Mouse (Mus musculus) cerebellum, postnatal 25 days (tissue): ENCODE results near the gene Tenm2.
A peak's percentile ranks its signal among the peaks of the same experiment; 100 is the strongest.

Experiments used
- DNase-seq, 2 experiments: peaks; one replicate each; pipeline ENCODE4 v3.0.0; 2021; ENCODE audit warnings: mixed read lengths in 2 of 2

Tenm2 gene

DNA sequence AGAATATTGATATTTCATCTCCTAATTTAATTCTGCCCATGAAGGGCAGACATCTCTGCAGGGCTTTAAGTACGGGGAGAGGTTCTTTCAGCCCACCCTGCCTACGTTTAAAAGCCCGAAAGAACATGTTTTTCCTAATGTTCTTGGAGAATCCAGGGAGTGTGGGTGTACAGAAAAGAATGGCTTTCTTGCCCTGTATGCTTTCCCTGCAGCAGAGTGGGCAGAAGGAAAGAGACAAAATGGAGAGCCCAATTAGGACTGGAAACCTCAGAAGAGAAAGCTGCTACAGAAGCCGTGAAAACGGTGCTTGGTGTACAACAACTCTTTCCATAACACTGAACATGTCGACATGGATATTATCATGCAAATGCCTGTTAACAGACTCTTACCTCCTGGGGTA, 777.3 kb downstream of the Tenm2 start:
- no peak for DNase-seq

DNA sequence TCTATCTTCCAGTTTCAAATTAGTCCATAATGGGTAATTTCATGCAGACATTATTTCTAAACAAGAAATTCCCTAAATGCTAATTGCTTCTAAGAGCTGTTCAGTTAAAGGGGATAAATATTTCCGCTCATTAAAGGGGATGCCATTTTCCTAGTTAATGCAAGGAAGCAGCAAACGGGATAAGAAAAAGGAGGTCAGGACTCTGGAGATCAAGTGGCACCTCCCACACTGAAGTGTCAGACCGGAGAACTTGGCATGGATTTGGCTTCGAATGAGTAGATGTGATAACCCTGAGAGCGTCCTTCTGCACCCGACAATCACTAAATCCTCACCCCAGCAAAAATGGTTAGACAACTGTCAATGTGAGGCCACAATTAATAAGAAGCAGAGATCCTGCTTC, 781.7 kb downstream of the Tenm2 start:
- DNase-seq, result no peak

DNA sequence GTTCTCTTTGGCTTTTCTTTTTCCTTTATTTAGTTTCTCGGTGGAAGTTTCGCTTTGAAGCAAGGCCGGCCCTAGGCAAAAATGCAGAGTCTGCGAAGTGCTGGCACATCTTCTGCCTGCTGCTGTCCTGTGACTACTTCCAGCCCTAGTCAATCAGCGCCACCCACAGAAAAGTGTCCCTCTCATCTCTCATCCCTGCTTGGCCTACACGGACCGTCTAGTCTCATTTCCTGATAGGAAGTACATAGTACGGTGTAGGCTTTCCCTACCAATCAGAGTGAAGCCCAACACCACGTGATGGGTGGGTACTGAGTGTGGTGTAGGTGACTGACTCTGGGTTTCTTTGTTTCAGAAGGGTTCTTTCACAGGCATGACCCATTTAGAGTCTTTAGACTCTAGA, 783.3 kb downstream of the Tenm2 start:
- no peak for DNase-seq

DNA sequence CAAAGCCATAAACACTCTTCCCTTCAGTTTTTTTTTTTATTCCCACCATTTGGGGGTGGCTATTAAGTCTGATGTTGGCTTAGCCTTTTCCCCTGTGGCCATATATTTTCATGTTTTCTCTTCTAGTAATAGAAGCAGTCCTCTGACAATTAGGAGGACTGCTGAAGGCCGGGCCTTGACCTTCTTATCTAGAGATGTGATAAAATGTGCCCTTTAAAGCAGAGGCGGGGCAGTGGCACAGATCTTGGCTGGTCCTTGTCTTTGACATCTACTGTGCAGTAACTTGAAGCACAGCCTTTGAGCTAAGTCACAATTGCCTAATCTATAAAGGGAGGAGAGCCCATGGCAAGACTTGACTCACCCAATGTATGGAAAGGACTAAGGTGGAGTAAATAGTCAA, 789.4 kb downstream of the Tenm2 start:
- DNase-seq, result no peak

DNA sequence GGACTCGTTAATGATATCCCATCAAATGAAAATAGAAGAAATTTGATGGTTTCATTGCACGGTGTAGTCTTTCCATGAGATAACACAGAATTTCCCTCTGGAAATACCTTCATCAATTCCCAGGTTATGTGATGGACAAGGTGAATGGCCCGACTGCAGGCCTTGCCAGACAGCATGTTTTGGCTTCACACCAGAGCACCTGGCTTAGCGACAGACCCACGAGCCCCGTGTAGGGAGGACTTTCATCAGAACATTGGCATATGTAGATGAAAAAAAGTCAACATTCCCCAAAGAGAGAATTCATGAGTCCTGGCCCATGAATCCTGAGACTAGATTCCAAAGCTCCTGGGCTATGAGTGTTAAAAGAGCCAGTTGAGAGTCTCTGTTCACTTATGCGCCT, 791.9 kb downstream of the Tenm2 start:
- peak in 1 of 2 experiments; percentile 34 for DNase-seq

DNA sequence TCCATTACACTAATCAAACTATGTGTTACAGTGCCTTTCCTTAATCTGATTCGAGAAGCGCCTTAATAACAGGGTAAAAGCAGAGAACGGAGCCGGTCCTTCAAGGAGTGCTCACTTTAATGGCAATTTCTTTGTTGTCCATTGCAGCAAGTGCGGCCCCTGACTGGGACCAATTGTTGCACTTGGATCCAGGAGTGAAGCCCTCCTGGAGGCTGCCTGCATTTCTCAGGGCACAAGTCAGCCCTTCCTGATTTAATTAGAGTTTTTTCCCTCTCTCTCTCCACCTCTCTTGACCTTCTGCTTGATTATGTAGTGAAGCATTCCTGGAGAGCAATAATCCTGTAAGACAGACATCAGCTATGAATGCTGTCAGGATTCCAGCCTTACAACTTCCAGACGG, 794.0 kb downstream of the Tenm2 start:
- DNase-seq, result no peak

DNA sequence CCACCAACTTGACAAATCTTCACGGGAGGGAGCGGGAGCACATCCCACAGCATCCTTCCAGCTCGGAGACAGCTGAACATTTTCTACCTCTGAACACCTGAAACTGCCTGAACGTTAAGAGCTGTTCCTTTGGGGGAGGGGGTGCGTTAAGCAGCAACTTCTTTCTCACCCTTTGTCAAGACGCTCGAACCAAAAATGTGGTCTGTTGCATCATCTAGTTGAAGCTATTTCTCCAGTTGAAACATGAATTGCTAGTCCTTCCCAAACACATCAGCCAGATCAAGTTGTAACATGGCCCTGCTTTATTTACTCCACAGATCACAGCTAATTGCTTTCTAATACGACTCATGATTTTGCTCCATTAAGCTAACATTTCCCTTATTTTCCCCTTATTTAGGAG, 799.5 kb downstream of the Tenm2 start:
- DNase-seq, result no peak

DNA sequence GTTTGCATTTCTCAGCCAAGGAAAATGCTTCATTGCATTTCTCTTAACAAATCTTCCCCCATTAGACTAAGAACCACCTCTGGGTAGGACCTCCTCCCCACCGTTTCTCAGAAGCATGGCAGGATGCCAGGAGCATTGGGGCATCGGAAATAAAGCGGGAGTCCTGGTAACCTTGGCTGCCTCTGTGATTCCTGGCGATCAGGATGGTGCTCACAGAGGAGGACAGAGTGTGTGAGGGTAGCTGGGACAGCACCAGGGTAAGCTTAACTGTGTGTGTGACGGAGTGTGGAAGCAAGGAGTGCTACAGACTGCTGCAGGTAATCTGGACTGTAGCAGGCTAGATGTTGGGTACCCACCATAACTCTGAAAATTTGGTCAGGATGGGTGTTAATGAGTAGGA, 806.8 kb downstream of the Tenm2 start:
- peak in 1 of 2 experiments; percentile 16 for DNase-seq

DNA sequence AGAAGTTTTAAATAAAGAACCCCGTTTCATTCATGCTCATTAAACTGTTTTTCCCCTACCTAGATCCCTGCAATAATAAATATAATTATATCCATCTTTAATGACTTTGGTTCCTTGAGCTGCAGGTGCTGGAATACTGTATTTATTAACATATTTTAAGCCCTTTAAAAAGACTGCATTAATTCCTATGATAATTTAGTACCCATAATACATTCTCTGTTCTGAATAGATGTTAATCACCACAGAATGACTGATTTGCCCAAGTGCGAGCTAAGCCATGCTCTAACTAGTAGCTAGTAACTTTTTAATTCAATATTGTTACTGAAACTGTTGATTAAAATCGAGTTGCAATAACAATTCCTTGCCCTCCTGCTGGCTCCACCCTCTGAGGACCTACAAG, 810.8 kb downstream of the Tenm2 start:
- DNase-seq, result no peak

DNA sequence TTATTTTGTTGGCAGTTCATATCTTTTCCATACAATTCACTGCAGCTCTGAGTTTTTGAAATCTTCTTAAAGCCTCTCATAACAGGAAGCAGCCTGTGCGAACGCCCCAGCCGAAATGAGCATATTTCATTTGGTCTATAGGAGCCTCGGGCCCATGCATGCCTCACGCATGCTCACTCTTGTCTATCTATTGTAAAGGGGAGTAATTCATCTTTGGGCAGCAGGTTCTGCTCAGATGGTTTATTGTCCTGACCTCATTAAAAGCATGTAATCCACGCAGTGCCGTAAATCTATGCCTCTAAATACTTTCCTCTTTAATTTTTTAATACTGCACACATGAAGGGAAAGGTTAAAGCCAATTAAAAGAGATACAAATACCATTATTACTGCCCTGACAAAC, 815.7 kb downstream of the Tenm2 start:
- DNase-seq, result no peak

DNA sequence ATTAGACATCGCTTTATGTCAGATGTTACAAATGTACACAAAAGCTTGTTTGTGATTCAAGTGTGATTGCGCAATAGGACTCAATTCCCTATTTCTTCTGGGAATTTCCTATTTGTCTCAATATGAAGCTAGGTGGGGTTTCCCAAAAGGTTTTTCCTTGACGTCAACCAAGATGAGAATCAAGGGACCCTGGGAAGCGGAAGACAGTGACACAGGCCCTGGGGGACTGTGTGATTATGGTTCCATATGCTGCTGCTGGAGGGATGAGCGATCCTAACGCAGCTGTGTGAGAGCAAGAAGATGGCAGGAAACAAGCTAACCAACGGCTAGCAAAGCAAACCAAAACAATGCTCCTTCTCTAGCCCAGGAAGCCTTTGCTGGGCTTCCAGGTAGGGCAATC, 820.5 kb downstream of the Tenm2 start:
- no peak for DNase-seq

DNA sequence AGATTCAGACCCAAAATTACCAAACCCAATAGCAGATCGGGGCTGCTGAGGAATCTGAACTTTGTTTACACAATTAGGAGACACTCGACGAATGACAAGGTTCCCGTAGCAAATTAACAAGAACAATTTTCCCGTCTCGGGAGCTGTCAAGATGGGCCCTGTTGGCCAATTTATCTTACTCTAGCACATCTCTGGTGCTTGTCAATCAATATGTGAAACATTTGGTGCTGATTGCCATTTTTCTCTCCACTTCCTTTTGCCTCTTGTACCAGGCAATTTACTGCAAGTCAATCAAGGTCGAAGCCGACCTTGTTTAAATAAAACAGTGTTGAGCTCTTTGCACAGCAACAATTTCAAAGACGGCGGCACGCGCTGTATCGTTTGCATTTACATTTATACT, 824.9 kb downstream of the Tenm2 start:
- no peak for DNase-seq

DNA sequence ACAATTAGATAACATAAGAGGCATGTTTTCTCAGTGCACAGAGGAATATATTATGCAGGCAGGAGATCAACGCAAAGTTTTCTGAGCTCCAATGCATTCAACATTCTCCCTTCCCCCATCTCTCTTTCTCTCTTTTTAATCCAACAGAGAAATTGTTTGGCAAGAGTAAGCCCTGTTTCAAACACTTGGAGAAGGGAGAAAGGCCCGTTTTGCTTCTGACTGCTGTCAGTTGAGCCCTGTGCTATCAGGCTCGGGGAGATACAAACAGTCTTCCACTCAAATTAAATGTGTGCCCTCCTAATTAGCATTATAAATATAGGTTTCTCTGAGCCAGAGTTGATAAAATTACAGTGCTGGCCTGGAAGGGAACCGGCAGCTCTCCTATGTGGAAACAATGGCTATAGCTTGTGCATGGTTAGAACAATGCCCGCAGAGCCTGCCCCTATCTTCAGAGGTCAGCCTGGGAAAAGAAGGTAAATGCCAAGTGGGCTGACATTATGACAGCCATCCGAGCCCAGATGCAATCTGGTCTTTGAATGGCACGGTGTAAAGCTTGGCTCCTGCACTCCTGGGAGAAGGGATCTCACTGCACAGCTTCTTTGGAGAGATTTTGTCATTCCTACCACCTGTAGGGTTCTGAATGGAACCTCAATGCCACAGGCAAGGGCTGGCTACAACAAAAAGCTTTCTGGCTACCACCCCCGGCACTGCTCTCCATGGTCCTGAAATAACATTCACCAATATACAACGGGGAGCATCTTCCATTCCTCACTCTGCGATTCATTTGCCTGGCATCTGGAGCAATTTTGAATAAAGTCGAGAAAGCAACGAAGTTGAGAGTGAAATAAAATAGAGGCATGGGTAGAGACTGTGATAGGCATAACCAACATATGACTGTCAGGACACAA, 839.7 kb downstream of the Tenm2 start:
- no peak for DNase-seq

DNA sequence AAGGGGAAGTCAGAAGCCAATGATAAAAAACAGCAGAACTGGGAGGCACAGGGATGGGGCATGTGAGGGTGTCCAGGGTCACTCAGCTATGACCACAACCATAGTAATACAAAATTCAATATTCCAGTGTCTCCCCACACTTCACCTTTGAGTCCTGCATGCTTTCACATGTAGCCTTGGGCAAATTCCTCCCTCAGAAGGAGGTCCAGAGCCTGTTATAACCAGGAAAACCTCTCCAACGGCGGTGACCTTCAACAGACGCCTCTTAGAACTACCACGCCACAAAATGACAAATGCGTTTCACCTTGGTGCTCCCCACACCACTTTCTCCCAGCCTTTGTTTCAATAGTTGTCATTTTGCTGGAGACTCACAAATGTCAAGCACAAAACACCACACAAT, 851.1 kb downstream of the Tenm2 start:
- no peak for DNase-seq

DNA sequence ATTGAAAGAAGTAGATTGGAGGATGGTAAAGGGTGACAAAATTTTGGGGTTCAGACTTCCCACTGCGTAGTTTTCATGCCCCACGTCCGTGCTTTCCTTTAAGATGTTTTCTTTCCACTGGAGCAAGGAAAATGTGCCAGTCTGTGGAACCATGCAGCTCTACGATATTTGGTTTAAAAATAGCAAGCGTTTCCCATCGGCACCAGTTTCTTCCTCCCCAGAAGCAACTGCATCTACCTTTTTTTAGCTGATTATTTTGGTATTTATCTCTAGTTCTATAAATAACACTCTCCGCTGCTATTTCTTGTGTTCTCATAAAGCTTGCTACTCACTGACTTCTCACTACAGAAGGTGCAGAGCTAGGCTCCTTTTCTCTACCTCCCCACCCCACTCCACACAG, 864.0 kb downstream of the Tenm2 start:
- DNase-seq, result no peak

DNA sequence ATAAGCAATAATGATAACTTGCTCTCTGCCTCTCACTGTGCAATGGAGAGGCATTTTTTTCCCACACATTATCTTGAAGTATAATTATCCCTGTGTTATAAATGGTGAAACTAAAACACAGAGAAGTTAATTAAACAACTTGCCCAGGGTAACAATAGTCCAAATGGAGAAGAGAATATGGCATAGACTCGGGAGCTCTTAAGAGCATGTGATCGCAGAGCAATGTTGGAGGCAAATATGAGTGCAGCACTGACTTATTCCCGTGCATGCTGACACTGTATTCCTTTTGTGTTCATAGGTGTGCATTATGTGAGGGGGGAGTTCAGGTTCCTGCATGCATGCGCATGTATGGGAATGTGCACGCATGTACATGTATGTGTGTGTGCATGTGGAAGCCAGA, 870.7 kb downstream of the Tenm2 start:
- no peak for DNase-seq

DNA sequence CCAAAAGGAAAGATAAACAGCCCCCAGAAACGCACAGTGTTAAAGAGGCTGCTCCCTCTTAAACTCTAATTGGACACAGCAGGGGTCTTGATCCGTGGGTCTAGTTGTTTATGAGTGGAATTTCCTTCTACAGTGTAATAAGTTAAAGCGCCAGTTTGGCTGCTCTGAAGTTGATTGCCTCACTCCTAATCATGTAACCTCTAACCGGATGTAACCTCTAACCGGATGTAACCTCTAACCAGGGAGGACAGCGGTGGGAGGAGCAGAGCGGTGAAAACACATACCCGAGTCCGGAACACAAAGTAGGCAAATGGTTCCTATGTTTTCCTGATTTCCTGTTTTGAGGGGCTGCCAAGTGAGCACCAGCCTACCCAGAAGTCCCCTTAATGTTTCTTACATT, 871.3 kb downstream of the Tenm2 start:
- DNase-seq, result no peak

DNA sequence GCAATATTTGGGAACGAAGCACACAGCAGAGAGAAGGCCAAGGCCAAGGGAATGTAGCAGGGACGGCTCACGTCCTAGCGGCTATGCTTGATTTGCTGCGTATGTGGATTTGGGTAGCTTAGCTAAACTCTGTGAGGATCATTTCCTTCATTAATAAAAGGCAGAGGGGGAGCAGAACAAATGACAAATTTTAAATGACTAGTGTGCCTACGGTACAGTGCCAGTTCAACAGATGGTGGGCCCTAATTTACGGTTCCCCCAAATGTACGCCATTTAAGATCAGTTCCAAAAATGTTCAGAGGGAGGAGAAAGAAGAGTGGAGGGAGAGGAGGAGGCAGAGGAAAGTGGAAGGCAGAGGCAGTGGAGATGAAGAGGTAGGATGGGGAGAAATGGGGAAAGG, 873.2 kb downstream of the Tenm2 start:
- DNase-seq, result no peak

DNA sequence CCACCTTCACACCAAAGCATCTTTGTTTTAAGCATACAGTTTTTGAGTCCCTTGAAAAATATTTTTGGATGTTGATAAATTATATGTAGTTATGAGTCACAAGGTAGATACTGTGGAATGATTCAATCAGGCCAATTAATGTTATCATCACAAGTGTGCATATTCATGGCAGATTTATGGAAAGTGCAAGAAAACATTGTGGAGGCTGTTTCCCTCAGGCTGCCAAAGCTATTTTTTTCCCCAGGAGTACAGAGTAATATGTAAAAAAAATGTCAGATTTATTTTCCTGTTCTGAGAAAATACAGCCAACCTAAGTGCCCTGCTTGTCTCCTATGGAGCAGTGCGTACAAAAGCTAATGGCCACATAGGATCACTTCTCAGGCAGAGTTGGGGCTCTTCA, 882.5 kb downstream of the Tenm2 start:
- no peak for DNase-seq

DNA sequence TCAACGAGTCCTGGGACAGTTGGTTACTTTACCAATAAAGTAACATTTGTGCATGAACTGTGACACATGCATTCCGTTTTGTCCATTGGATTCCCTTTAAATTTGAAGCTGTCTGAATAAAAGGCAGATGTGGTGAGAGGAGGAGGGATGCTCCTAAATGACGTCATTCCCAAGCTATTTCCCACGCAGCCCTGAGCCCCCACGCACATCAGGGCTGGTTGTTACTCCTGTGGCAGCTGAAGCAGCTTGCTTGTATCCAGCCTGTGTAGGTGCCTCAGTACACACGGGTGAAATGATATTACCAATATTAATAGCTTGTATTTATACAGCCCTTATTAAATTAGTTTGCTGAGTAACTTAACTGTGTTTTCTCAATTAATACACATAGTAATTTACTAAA, 884.0 kb downstream of the Tenm2 start:
- DNase-seq, result no peak

DNA sequence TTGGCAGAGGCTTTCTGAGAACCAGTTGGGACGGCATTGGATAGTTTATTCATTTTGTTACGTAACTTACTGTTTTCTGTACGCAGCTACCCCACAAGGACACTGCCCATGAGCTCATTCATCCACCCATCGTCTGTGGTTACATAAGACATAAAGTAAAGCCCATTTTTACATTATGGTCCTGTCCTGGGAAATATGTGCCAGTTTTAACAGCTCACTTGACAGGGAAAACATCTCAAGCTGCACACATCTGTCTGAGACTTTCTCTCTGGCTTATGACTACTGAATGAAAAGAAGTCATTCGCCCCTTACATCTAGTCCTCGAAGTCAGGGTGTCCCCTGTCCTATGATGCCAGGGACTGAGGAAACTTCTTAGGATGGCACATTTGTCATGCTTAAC, 884.4 kb downstream of the Tenm2 start:
- DNase-seq, result no peak

DNA sequence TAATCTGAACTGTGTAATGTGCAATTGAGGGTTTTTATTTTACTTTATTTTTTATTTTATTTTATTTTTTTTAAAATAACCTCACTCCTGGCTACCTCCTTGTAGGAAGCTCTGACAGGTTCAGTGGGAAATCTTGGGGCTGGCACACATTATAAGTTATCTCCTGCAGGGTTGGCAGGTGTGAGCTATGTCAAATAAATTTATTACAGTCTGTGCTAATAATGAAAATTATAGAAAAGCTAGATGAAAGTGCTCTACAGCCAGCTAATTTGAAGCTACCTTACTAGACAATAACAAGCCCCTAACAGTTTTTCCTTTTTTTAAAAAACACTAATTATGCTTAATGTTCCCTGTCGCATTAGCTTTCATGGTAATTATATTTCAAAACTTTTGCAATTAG, 885.5 kb downstream of the Tenm2 start:
- DNase-seq, result peak; percentile 22 to 44

DNA sequence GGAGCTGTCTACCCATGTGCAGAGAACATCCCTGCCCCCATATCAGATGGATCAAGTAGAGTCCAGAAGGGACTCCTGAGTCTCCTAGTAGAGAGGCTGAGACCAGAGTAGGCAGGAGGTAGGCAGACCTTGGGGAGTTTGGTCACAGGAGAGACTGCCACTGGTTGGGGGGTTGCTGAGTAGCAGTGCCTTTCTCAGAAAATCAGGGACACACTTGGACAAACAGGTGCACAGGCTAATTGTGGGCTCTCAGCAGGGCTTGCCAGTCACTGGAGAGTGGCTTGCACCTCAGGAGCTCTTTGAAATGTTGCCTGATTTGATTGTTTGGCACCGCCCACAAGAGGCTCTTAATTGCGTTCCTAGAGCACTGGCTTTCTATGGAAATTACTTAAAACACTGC, 885.9 kb downstream of the Tenm2 start:
- DNase-seq, result peak; percentile 54 to 63

DNA sequence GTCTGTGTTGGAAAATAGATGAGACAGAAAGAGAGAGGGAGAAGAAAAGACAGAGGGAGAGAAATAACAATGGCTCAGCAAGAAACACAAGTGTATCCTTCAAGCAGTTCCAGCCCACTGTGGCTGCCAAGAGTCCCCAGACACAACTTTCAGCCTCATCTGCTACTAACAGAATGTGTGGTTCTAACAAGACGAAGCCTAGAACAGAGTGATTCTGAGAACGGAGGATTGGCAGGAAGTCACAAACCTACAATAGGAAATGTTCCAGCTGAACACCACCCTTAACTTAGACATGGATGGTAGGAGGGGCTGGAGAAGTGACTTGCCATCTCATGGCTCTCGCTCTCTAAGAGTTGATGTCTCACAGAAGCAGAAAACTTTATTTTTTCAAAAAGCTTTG, 894.0 kb downstream of the Tenm2 start:
- no peak for DNase-seq

DNA sequence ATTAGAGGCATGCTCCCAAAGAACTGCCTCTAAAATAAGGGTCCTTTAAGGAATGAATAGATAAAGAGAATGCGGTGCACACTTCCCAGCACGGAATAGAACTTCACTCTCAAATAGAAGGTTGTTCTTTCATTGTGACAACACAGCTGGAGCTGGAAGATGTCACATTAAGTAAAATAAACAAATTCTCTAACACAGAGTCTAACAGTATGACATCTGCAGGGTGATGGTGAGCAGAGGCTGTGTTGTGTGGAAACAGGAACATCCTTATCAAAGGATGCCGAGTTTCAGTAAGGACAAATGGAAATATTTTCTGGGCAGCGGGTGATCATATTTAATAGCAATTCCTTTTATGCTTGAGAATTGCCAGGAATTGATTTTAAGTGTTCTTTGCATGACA, 897.3 kb downstream of the Tenm2 start:
- DNase-seq, result no peak
